Mouse (Mus musculus) gastrocnemius, postnatal 10 days (tissue): ENCODE results near the gene Mup6. TPM values are rescaled to one million over a fixed set of nuclear protein-coding genes. Genes with fewer than 3 reads are reported as not detected.
"Not testable (repeated sequence)": the region's sequence is repeated elsewhere in the genome, so short reads cannot be mapped to it uniquely, and the experiment has no call there.

Experiments
- DNase-seq: peaks from one replicate; pipeline ENCODE4 v3.0.0; 2021; ENCODE audit warnings: mixed read lengths
- long read RNA-seq, 2 experiments: library from polyadenylated mRNA; stranded (forward); transcript quantifications; one replicate each; pipeline ENCODE4 v2.0.0; 2021
- total RNA-seq, 2 experiments: library from RNA; stranded (reverse); gene quantifications; 2 replicates each; pipeline ENCODE4 v1.2.3; 2021

Mup6 gene
- not detected for total RNA-seq
- long read RNA-seq, experiment 1: 0 reads
- long read RNA-seq, experiment 2: 0 reads

- DNase-seq: no peak
These were observed at the start of gene Mup6 for GRCm38 (mm10) chr4:59963405-59964344. Gene Mup6 (plus strand): TSS chr4:59964294.

DNA sequence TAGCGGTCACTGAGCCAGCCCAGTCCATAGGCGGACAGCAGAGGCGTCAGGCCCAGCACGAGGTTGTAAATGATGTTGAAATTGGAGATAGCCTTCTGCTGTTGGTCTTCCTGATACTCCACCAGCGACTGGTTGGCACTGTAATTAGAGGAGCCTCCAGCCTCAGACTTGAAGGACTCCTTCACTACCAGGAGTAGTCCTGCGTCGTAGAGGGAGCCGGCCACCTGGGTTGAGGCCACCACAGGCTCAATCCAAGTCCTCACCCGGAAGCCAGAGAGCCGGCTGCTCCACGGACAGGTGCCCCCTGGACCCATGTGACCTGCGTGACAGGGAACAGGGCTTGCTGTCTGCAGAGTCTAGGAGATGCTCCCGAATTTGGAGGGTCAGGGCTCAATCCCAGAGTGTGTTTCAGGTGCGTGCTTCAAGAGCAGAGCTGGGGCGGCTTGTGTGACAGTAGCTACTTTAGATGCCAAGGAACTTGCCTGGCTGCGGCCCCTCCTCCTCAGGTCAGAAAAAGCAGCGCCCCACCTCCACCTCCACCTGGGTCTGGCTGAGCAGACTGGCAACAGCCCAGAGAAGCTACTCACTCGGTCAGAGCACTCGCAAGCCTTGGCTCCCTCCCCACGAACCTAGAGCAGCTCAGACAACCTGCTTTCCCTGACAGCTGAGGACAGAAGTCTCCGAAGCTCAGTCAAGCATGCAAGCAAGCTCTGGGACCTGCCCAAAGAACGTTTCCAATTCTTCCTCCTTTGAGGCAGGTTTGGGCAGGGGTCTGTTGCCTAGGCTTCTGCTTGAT is 49.3 kb upstream of the Mup6 start, which contains the start of gene Slc46a2:
TSS of gene Slc46a2 (minus strand) at position 449 of the 796 bp plus-strand sequence.
- no peak for DNase-seq

DNA sequence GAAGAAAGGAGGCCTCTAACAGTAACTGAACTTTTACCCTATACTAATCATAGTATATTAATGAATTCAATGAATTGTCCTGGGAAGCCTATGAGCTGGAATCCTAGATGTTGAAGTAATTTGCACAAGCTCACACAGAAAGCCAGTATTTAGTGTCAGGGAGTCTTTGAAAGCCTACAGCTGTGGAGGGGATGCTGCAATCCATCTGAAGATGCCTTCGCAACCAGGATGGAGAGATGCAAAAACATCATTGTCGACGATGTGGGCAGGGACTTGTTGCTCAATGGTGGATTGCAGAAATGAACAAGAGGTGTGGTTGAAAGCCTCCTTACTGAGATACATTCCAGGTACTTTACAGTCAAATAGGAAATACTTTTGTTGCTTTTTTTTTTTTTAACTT is 46.1 kb upstream of the Mup6 start:
- no peak for DNase-seq

GRCm38 (mm10) chr4:59925082-59925481 is 39.0 kb upstream of the Mup6 start:
- no peak for DNase-seq

GRCm38 (mm10) chr4:59927666-59928065 is 36.4 kb upstream of the Mup6 start:
- no peak for DNase-seq

DNA sequence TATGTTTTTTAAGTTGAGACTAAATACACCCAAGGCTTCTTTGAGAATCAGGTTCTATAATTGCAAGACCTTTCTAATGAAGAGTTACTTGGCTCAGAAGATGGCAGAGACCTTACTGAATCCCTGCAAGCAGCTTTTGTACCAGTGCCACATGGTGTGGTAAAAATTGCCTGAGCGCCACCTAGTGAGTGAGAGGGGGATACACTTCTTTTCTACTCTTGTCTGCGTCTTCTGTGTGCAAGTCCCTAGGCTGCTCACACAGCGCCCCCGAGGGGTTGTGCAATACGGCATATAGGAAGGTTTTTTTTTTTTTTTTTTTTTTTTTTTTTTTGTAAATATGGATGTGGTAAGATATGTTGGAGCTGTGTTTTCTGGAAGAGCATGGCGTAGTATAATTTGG is 35.7 kb upstream of the Mup6 start:
- DNase-seq: peak; percentile 33

DNA sequence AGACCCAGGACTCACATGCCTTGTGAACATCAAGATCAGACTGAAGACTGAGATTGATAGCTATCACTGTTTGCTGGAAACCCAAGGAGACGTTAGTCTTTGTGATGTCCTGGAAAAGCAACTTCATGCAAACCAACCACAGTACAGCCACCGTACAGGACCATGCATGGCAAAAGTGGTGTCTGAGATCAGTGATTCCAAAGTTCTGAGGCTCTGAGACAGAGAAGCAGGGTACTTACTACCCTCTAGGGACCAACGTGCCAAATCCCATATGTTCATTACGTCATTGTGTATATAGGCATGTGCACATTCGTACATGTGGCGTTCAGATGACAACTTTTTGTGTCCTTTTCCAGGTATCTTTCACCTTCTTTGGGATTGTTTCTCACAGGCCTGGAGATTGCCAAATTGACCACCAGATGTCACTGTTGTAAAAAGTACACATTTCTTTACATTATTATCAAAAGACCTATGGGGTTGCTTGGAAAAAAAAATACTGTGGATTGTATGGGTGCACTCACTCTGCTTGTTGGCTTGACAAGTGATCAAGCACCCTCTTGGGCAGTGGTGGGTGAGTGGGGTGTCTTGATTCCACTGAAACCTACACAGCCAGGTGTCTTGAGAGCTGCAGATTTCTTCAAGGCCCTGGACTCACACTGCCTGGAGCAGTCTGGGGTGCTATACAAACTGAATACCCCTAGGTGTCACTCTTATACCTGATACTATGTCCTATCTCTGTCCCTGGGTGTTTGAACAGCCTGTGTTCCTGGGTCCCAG is 31.4 kb upstream of the Mup6 start:
- DNase-seq: no peak

- no peak for DNase-seq
These were observed 26.6 kb upstream of the Mup6 start for GRCm38 (mm10) chr4:59937543-59937942.

GRCm38 (mm10) chr4:59960610-59961009 is 3.5 kb upstream of the Mup6 start, which contains the start of gene Mup4:
Gene Mup4 (minus strand): TSS chr4:59960710.
- no peak for DNase-seq

GRCm38 (mm10) chr4:59997894-59998293 is 33.8 kb downstream of the Mup6 start:
- DNase-seq: not testable (repeated sequence)

GRCm38 (mm10) chr4:60020141-60020540 is 56.0 kb downstream of the Mup6 start:
- not testable (repeated sequence) for DNase-seq

- not testable (repeated sequence) for DNase-seq
These were observed 65.4 kb downstream of the Mup6 start for GRCm38 (mm10) chr4:60029334-60030111.

Other genes starting within 250 kb of the Mup6 start
- 1 to 10 TPM; 4.9 to 7.1 TPM for gene Inip, start 162.7 kb upstream of the Mup6 start, total RNA-seq
- gene Snx30, start 158.5 kb upstream of the Mup6 start, total RNA-seq: 10 to 100 TPM in 1 of 2 experiments, 1 to 10 TPM in 1; 5.9 to 10.8 TPM
- gene Slc46a2, start 49.2 kb upstream of the Mup6 start, total RNA-seq: not detected
- gene Mup4, start 3.6 kb upstream of the Mup6 start, total RNA-seq: not detected
- not detected for gene Mup7, start 106.2 kb downstream of the Mup6 start, total RNA-seq
- not detected for gene Mup2, start 190.0 kb downstream of the Mup6 start, total RNA-seq